Mouse (Mus musculus): ENCODE measurements around the gene Mrvi1.

Mrvi1 gene

DNA sequence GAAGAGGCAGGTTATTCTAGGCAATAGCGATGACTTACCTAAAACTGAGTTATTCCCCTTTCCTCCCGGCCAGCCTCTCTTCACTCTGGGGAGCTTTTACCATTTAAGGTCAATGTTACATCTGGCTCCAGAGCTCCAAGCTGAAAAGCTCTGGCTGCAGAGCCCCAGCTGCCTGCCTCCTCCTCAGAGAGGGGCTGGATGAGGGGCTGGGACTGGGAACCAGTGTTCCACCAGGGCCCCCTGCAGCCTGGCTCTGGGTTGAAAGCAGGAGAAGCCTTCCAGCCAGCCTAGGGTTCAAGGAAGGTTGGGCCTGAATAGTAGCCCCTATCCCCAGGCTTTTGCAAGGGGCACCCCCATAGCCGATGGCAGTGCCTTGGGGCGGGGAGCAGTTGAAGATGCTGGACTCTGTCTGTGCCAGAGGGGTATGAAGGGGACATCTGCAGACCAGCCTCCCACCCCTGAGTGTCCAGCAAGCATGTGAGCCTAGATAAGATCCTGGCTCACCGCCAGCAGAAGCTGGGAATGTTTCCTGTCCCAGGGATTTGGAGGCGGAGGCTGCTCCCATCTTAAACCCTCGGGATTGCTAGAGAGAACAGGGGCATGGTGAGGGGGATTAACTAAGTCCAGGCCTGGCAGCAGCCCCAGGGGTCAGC lies at the start of gene Mrvi1:
TSS of gene Mrvi1 (minus strand) at position 409 of the 653 bp plus-strand sequence.
- no peak for DNase-seq (ENCODE audit: low spot score in 2 of 2)

DNA sequence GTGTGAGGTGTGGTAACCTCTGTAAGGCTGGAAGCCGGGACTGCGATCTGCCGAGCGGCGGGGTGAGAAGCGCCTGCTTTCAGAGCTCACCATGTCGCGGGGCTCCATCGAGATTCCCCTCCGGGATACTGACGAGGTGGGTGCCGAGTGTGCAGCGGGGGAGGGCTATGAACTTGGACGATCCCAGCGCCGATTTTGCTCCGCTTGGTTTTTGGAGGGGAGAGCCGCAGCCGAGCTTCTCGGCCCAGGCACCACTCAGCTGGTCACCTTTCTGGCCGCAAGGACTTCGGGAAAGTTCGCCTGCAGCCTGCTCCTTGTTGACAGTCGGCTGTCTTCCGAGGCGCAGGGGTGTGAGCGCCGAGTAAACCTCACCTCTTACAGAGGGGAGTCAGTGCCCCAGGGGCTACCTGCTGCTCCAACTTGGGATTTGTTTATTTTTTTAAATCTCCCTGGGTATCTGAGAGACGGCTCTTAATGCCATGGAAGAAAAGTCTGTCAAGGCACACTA lies 46.8 kb upstream of the Mrvi1 start:
- DNase-seq (ENCODE audit: low spot score in 2 of 2), result no peak

GRCm38 (mm10) chr7:111028281-111029045 lies 46.2 kb upstream of the Mrvi1 start, which contains the start of gene Ctr9:
Gene Ctr9 (plus strand): TSS chr7:111028951.
- DNase-seq (ENCODE audit: low spot score in 2 of 2), result peak; percentile 88 to 91

DNA sequence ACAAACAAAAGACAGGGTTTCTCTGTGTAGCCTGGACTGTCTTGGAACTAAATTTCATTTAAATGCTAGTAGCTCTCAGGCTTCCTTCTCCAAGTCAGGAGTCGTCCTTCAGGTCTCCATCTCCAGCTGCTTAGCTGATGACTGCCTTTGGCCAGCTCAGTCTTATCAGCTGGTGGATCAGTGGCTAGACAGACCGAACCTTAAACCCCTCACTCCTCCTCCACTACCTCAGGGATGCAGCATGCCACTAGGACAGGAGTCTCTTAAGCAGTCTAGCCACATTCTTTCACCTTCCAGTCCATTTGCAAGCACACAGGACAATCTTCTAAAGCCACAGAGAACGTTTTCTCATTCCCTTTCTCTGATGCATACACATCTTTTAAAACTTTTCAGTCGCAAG lies 42.7 kb upstream of the Mrvi1 start:
- no peak for DNase-seq (ENCODE audit: low spot score in 2 of 2)

DNA sequence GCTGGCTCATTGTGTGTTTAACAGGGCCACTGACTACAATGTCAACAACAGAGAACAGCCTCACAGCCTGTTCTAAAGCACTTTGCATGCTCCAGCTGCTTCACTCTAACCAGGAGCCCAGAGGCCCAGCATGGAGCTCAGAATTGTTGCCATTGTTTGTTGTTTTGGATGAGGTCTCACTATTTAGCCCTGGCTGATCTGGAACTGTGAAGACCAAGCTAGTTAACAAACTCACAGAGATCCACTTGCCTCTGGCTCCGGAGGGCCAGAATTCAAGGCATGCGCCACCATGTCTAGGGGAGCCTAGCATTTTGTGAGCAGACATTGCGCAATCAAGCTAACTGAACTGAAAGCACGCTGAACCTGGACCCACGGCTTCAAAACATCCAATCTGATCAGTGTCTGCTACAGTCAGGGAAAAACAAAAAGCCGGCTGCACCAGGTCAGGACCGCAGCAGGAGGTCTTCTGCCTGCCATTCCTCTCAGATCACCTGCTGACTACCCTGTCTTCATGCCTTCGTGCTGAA lies 41.9 kb upstream of the Mrvi1 start:
- DNase-seq (ENCODE audit: low spot score in 2 of 2), result no peak

DNA sequence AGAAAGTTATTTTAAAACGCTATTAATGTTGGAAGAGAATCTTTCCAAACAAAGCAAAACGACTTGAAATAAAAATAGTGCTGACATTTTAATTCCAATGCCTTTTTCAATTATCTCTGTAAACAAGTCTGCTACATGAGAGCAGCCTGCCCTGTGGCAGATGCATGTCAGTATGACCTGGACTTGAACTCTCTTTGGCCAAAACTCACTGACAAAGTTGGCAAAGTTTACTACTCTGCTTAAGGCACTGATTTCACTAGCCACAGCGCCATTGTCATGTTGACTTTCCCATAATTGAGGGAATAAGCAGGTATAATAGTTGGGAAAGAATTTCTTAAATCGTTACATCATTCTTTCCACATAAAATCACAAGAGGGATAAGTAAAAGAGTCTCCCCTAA lies 38.6 kb upstream of the Mrvi1 start:
- no peak for DNase-seq (ENCODE audit: low spot score in 2 of 2)

GRCm38 (mm10) chr7:111016921-111017320 lies 34.7 kb upstream of the Mrvi1 start:
- DNase-seq (ENCODE audit: low spot score in 2 of 2), result no peak

GRCm38 (mm10) chr7:111015731-111016130 lies 33.5 kb upstream of the Mrvi1 start:
- DNase-seq (ENCODE audit: low spot score in 2 of 2), result no peak

DNA sequence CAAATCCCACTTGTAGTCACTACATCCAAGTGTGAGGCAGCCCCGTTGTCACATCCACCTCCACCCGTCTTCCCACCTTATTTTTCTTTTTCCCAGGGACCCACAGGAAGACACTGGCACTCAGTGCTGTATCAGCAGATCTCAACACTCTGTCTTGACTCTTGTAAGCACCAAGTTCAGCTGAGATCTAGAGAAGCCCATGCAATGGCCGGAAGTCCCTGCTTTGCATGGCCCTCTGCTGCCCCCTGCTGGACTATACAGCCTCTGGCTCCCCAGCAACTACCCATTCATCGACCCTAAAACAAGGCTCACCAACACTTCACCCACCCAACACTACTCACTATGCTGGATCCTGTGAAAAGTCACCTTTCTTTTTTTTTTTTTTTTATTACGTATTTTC lies 32.6 kb upstream of the Mrvi1 start:
- peak; percentile 85 to 86 for DNase-seq (ENCODE audit: low spot score in 2 of 2)

- peak in 1 of 2 experiments; percentile 15 for DNase-seq (ENCODE audit: low spot score in 2 of 2)
Observed at GRCm38 (mm10) chr7:111014039-111014605, 31.9 kb upstream of the Mrvi1 start.

DNA sequence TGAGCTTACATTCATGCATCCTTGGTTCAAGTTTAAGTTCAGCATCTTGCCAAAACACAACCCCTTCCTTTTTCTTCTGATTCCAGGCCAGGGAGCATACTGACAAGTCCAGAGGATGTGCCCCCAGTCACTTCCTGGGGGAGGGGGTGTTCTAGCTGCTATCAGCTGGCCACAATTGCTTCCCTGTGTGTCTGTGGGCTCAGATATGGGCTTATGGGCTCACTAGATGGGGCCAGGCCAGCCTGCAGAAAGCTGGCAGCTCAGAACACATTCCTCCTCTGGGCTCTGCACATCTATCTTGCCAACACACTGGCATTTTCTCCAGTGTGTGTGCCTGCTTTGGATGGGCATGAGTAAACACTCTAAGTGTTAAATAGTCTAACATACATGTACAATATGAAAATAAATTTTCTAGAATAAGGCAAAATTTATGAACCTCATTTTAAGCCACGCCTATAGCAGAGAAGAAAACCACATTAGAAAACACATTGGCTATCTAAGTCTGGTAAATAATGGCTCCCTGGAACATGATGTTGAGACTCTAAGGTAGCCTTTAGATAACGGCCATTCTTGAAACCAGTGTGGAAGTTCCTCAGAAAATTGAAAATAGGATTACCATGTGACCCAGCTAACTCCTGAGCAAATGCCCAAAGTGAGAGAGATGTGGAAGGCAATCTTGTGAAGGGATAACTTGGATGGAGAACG lies 22.0 kb upstream of the Mrvi1 start:
- peak; percentile 35 to 63 for DNase-seq (ENCODE audit: low spot score in 2 of 2)

DNA sequence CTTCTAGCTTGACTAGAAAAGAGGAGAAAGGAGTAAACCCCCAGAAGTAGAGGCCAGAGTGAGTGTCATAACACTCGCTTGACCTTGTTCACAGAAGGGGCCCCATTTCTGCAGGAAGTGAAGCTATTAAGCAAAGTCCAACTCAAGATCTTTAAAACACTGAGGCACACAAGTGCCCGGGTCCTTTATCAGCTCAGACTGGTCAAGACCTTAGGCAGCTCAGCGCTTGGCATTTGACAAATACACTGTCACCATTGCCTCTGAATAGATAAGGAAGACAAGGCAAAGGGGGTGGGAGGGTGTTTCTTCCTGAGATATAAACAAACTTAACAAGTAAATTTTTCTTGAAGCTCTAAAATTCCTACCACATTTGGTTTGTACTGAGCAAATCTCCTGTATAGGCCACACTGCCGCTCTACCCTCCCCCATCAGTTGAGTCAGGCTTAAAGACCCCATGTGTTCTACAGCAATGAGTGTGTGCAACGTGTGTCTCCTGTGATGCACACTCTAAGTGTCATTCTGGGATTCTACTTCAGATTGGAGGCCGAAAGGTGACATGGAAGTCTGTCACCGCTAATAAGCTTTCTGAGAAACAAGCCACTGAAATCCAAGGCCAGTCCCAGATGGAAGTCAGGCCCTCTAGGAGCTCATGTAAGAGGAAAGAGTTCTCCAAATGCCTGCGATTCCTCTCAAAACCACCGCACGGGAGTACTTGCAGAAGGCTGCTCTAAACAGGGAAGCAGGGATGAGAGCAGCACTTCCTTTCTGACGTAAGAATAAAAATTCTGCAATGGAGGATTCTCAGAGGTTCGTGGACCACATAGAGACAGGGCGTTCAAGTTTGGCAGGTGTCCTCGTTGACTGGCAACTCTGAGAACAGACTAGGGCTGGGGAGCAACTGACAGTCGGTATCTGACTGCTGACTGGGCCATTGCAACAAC lies 16.9 kb upstream of the Mrvi1 start:
- no peak for DNase-seq (ENCODE audit: low spot score in 2 of 2)

- DNase-seq (ENCODE audit: low spot score in 2 of 2), result no peak
Observed at GRCm38 (mm10) chr7:110991221-110991494, 8.9 kb upstream of the Mrvi1 start.

DNA sequence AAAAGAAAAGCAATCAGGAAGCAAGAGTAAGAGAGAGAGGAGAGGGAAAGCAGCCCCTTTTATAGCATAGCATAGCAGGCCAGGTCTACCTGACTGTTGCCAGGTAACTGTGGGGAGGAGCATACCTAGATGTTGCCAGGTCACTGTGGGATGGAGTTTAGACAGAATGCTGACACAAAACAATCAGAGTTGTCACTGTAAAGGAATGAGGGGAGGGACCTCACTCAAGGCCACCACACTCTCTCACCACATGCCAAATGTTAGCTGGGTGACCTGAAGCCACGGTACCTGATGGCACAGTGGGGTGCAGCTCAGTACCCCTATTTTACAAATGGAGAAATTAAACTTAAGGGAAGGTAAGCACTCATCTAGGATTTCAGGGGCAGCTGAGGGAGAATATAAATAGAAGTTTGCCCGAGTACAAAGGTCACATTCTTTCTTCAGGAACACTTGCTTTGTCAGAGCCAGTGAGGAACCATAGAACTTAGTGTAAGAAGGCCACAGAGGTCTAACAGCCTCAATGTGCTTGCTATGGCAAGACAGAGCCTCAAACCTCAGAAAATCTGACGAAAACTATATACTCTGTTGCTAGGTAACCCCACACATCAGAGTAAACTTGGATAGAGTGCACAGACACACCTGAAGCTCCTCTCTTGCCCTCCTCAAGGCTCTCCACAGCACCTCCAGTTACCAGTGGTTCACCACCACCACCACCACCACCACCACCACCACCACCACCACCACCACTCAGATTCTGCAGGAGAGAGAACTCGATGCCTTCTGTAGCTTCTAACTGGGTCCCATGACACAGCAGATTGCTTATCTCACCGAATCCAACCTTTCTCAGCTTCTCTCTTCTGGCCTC lies 8.3 kb upstream of the Mrvi1 start:
- DNase-seq (ENCODE audit: low spot score in 2 of 2), result no peak

DNA sequence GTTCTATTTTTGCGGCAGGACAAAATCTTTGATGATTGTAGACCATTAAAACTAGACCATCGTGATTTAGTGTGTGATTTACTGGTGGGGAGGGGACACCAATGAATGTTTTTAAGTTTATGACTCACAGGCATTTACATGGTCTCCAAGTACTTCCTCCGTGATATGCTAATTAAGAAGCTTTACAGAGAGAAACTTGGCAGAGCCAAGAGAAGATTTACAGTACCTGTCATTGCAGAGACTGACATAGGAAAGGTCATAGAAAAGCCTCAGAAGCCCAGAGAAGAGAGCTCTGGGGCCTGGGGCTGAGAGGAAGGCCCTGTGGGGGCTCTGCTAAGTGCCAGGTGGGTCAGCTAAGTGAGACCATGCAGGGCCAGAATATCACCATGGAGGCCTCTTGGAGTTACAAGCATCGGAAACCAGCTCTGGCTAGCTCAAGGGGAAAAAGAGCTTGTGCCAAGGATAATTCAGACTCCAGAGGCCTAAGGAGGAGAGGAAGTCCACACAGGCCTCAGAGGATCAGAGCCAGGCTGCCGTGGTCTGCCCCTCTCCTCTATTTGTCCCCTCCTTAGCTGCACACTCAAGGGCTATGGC lies 7.1 kb upstream of the Mrvi1 start:
- DNase-seq (ENCODE audit: low spot score in 2 of 2), result no peak

- no peak for DNase-seq (ENCODE audit: low spot score in 2 of 2)
Observed at GRCm38 (mm10) chr7:110988081-110988480, 5.8 kb upstream of the Mrvi1 start.

- no peak for DNase-seq (ENCODE audit: low spot score in 2 of 2)
Observed at GRCm38 (mm10) chr7:110985581-110986265, 3.5 kb upstream of the Mrvi1 start.

- DNase-seq (ENCODE audit: low spot score in 2 of 2), result no peak
Observed at GRCm38 (mm10) chr7:110983621-110984020, 1.4 kb upstream of the Mrvi1 start.

DNA sequence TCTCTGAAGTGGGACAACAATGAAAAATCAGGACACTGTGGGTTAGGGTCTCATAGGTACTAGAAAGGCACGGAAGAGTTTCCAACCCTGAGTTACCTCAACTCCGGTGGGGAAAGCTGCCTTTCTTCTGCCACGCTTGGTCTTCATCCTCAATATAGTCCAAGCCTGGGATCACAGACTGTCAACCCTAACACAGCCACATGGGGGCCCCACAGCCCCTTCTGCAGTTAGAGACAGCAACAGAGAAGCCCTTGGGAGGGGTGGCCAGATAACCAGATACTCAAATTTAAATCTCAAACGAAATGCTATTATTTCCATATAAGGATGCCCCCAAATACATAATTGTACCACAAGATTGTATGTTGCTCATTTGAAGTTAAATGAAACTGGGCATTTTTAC lies 503 bp upstream of the Mrvi1 start:
- DNase-seq (ENCODE audit: low spot score in 2 of 2), result peak; percentile 26 to 29
